Mouse (Mus musculus): Measurements from ENCODE around the gene AI593442.

DNA sequence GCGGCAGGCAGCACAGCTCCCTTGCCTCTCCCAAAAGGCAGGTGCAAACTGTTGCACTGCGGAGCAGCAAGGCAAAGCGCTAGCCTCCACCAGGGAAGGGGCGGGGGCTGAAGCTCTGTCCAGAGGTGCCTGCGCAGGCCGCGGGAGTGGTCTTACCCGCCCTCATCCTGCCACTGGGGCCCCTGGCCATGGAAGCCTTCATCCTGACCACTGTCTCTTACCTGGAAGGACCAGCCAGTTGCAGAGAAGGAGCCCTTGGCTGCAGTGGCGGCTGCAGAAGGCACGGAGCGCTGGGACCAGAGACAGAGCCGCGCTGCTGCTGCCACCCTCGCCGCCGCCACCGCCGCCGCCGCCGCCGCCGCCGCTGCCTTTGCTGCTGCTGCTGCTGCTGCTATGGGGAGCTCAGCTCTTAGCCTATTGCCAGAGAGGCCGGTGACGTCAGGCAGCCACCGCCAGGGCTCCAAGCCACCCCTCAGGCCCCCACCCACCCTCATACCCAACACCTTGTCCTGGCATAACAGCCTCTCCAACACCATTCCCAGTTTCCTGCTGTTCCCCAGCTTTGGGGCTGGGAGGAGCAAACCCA, at the start of gene AI593442:
- TF ChIP-seq FOSL1 (IDR thresholded peaks at IDR 0.05; ENCODE audit: insufficient read depth, low read length, poor library complexity, severe bottlenecking) (no peak), CTCF (IDR thresholded peaks at IDR 0.05; ENCODE audit: control insufficient read depth, insufficient read depth, insufficient read length) (no peak), USF1 (IDR thresholded peaks at IDR 0.05; ENCODE audit: low read depth) (no peak), MAX (IDR thresholded peaks at IDR 0.05) (no peak)
